8 mouse cellular contexts compared by ENCODE assay signal in the genomic region with DNA sequence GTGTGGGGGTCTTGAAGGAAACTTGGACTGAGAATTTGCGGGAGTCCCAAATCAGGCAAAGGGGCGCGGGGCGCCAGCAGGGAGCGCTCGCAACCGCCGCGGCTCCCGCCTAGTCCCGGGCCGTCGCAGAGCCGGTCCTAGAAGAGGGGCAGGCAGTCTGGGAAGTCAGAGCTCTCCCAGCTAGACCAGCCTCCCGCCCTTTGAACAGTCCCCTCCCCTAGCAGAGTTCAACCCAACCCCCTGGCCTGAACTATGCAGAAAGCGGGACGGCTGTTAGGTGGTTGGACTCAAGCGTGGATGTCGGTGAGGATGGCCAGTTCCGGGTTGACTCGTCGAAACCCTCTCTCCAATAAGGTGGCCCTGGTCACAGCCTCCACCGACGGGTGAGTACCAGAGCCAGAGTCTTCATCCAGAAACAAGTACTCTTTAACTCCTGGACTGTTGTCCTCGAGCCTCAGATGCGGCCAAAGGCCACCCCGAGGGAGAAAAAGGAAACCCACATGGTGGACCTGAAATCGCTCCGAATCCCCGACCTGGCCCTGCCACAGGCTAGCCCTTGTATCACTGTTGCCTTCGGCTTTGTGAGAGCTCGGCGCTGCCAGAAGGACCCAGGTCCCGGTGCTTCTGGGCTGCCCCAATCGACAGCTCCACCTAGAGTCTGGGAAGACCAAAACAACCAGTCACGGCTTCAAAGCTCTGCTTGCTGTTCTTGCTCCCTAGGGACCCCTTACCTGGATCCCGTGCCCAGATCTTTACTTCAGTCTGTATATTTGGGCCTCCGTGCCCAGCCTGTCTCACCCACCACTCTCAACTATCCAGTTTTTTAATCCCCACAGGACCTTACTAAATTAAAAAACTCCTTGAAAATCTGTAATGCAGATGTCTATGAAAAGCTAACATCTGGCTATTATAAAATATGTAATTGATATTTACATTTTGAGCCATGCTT. TPM values are rescaled to one million over a fixed set of nuclear protein-coding genes. Genes with fewer than 3 reads are reported as not detected.
DNase-seq lines count a peak whose midpoint lies in the region; ATAC-seq and TF ChIP-seq lines count a peak whose summit lies in the region.

A gene (plus strand): TSS at position 108 of the 949 bp plus-strand sequence.

- TF ChIP-seq CTCF in testis, adult 2 months (IDR thresholded peaks at IDR 0.05; ENCODE audit: control insufficient read depth, insufficient read depth, insufficient replicate concordance, low read depth, low read length), result peak; percentile 43; the same call in 1 of the 2 replicates

- WGBS in forebrain, embryonic 15.5 days, result 1% methylated on average over 38 of the region's 38 CpGs
- WGBS in neural tube, embryonic 14.5 days, result 1% methylated on average over 38 of the region's 38 CpGs

- peak within 1 kb of the TSS; percentile 71 for H3K27ac ChIP-seq in forebrain, embryonic 15.5 days (replicated peaks)
- no peak within 1 kb of the TSS for H3K27ac ChIP-seq in neural tube, embryonic 14.5 days (ENCODE audit: low read depth, low read length)
- peak within 1 kb of the TSS; percentile 51 for H3K27ac ChIP-seq in testis, adult 2 months (ENCODE audit: control insufficient read depth, insufficient read depth, low read depth, low read length)

- H3K4me3 ChIP-seq in forebrain, embryonic 15.5 days, result peak within 1 kb of the TSS; percentile 64
- H3K4me3 ChIP-seq in neural tube, embryonic 14.5 days (ENCODE audit: low read depth, low read length), result peak within 1 kb of the TSS; percentile 46
- H3K4me3 ChIP-seq in testis, adult 2 months (ENCODE audit: control insufficient read depth, low read depth, low read length), result peak within 1 kb of the TSS; percentile 89

- peak within 1 kb of the TSS; percentile 69 for H3K9ac ChIP-seq in forebrain, embryonic 15.5 days (replicated peaks)
- peak within 1 kb of the TSS; percentile 56 for H3K9ac ChIP-seq in neural tube, embryonic 14.5 days (replicated peaks; ENCODE audit: low read depth, low read length)

- H3K9me3 ChIP-seq in forebrain, embryonic 15.5 days, result no peaks in the 10 kb centered on the region
- H3K9me3 ChIP-seq in neural tube, embryonic 14.5 days (ENCODE audit: control insufficient read depth, low read length), result no peaks in the 10 kb centered on the region

- H3K27me3 ChIP-seq in forebrain, embryonic 15.5 days, result no peaks in the 10 kb centered on the region
- no peaks in the 10 kb centered on the region for H3K27me3 ChIP-seq in neural tube, embryonic 14.5 days (ENCODE audit: control insufficient read depth, insufficient read depth, low read length)
- H3K27me3 ChIP-seq in testis, adult 2 months (ENCODE audit: control insufficient read depth, insufficient read depth, low read length), result no peaks in the 10 kb centered on the region

- peaks cover 7% of the 10 kb centered on the region for H3K4me1 ChIP-seq in forebrain, embryonic 15.5 days
- H3K4me1 ChIP-seq in neural tube, embryonic 14.5 days (ENCODE audit: control insufficient read depth, insufficient read depth, low read length), result no peaks in the 10 kb centered on the region
- peaks cover 11% of the 10 kb centered on the region for H3K4me1 ChIP-seq in testis, adult 2 months (ENCODE audit: control insufficient read depth, insufficient read depth, low read length)

- DNase-seq in ES-CJ7 (ENCODE audit: low read depth, low spot score), result peak; percentile 91
- peak; percentile 81 to 83 for DNase-seq in heart, postnatal 14 days
- peak; percentile 75 for DNase-seq in layer of hippocampus, adult 11-12 months (ENCODE audit: low spot score)
- DNase-seq in lung, adult 18-20 months, result peak; percentile 82 to 86

- peak within 1 kb of the TSS; percentile 52 for H3K4me2 ChIP-seq in forebrain, embryonic 15.5 days (replicated peaks)
- H3K4me2 ChIP-seq in neural tube, embryonic 14.5 days (ENCODE audit: low read depth, low read length), result peak within 1 kb of the TSS; percentile 57

- intact Hi-C loops in heart, postnatal 14 days (cut with DNase I), result no loop called here

- ATAC-seq in cerebellum, adult (ENCODE audit: insufficient number of reproducible peaks, low FRiP score, low TSS enrichment), result peak; percentile 92
- ATAC-seq in forebrain, embryonic 15.5 days (replicated peaks), result peak; percentile 95
- ATAC-seq in neural tube, embryonic 14.5 days (ENCODE audit: low read depth), result peak; percentile 95

- TF ChIP-seq POLR2A in testis, adult 2 months (IDR thresholded peaks at IDR 0.05; ENCODE audit: control insufficient read depth, low read depth, low read length), result peak; percentile 51

- H3K36me3 ChIP-seq in forebrain, embryonic 15.5 days, result no peaks in the 10 kb centered on the region
- no peaks in the 10 kb centered on the region for H3K36me3 ChIP-seq in neural tube, embryonic 14.5 days (ENCODE audit: control insufficient read depth, insufficient read depth, low read length)
- H3K36me3 ChIP-seq in testis, adult 2 months (ENCODE audit: control insufficient read depth, insufficient read depth, low read length), result no peaks in the 10 kb centered on the region

RNA-seq across cellular contexts. Expression of the gene that starts here (rescaled TPM):
- polyA plus RNA-seq in forebrain, embryonic 15.5 days (2015; fragmentation: Nextera tagmentation; extraction: Ambion mirVana), result 49.6 and 60.0 TPM in 2 replicates
- total RNA-seq in heart, postnatal 14 days (2021), result 100 to 1,000 TPM; 129 to 134 TPM
- 7.6 and 16.7 TPM in 2 replicates for polyA plus RNA-seq in neural tube, embryonic 14.5 days (2014; fragmentation: Nextera tagmentation; extraction: Ambion mirVana)
- polyA plus RNA-seq in testis, adult 2 months (2012; rRNA removed), result 27.2 and 28.8 TPM in 2 replicates
